Mouse (Mus musculus) lung, embryonic 14.5 days (tissue): Measurements from ENCODE around the gene Syt17. TPM values are rescaled to one million over a fixed set of nuclear protein-coding genes. Genes with fewer than 3 reads are reported as not detected.

Source experiments
- ATAC-seq: fragments of 200-750 bp; cut with Nextera tagmentation; 2 replicates; pipeline ENCODE4 v1.8.0; 2017; ENCODE audit warnings: mild to moderate bottlenecking, moderate TSS enrichment, moderate library complexity; ENCODE audit not compliant: insufficient read depth
- DNase-seq: peaks from one replicate; pipeline ENCODE4 v3.0.0-alpha.2; 2015
- H3K27ac ChIP-seq: fragments of 300-500 bp; sonication (generic); 2 replicates; pipeline ENCODE4 v1.5.1; 2014; ENCODE audit warnings: low read depth, mild to moderate bottlenecking, moderate library complexity
- H3K27me3 ChIP-seq: fragments of 300-500 bp; sonication (generic); 2 replicates; pipeline ENCODE4 v1.6.1; 2014; ENCODE audit warnings: low read length, control low read depth; ENCODE audit not compliant: insufficient read depth
- H3K36me3 ChIP-seq: fragments of 300-500 bp; sonication (generic); 2 replicates; pipeline ENCODE4 v1.6.1; 2014; ENCODE audit warnings: control low read depth; ENCODE audit not compliant: insufficient read depth
- H3K4me1 ChIP-seq: fragments of 300-500 bp; sonication (generic); 2 replicates; pipeline ENCODE4 v1.6.1; 2014; ENCODE audit warnings: antibody characterized with exemption, control low read depth; ENCODE audit not compliant: insufficient read depth
- H3K4me2 ChIP-seq: fragments of 300-500 bp; sonication (generic); 2 replicates; pipeline ENCODE4 v1.6.1; 2014; ENCODE audit warnings: mild to moderate bottlenecking
- H3K4me3 ChIP-seq: fragments of 300-500 bp; sonication (generic); 2 replicates; pipeline ENCODE4 v1.5.1; 2014; ENCODE audit warnings: low read depth, low read length
- H3K9ac ChIP-seq: fragments of 300-500 bp; sonication (generic); 2 replicates; pipeline ENCODE4 v1.6.1; 2014
- H3K9me3 ChIP-seq: fragments of 300-500 bp; sonication (generic); 2 replicates; pipeline ENCODE4 v1.6.1; 2016; ENCODE audit warnings: low read depth, low read length, control low read depth
- CTCF ChIP-seq: IDR thresholded peaks from 2 replicates; pipeline ENCODE4 v1.5.1; 2016; ENCODE audit warnings: antibody characterized with exemption, low read depth
- WGBS: fragments of 180-500 bp; shearing (Covaris S2); extraction: QIAGEN DNeasy Blood & Tissue Kit; methylation state at CpG from one replicate; pipeline ENCODE4 v1.1.7; 2014; 5-methylcytosine and 5-hydroxymethylcytosine counted together
- polyA plus RNA-seq: library from polyadenylated mRNA; unstranded; fragments of >200 nt; fragmentation: Nextera tagmentation; extraction: Ambion mirVana; gene quantifications from 2 replicates; pipeline ENCODE4 v1.2.1, GENCODE M21; 2014

The Syt17 gene
- polyA plus RNA-seq, 1 experiment from 2014 or later, result 2.2 TPM

GRCm38 (mm10) chr7:118346432-118346831, 101.6 kb downstream of the Syt17 start:
- H3K4me2 ChIP-seq, result no peak overlapping the region
- no peak overlapping the region for H3K27ac ChIP-seq
- H3K4me3 ChIP-seq, result no peak overlapping the region
- 57% methylated on average over 2 of the region's 2 CpGs for WGBS
- H3K9me3 ChIP-seq, result no peaks in the 10 kb centered on the region
- H3K27me3 ChIP-seq, result no peaks in the 10 kb centered on the region
- no peak overlapping the region for H3K9ac ChIP-seq
- DNase-seq, result no peak
- no peak for ATAC-seq
- H3K4me1 ChIP-seq, result no peaks in the 10 kb centered on the region
- H3K36me3 ChIP-seq, result no peaks in the 10 kb centered on the region
- TF ChIP-seq CTCF, result no peak

- ATAC-seq (no peak), DNase-seq (no peak)
- Histone ChIP-seq H3K4me1 (no peaks in the 10 kb centered on the region), H3K36me3 (no peaks in the 10 kb centered on the region), H3K27me3 (no peaks in the 10 kb centered on the region), H3K4me2 (no peak overlapping the region), H3K4me3 (no peak overlapping the region), H3K9me3 (no peaks in the 10 kb centered on the region), H3K27ac (no peak overlapping the region), H3K9ac (no peak overlapping the region)
- 75% methylated on average over 3 of the region's 3 CpGs for WGBS
- no peak for TF ChIP-seq CTCF
These were observed 102.6 kb downstream of the Syt17 start for GRCm38 (mm10) chr7:118345396-118345795.

- 73% methylated on average over 9 of the region's 9 CpGs for WGBS
These were observed 103.3 kb downstream of the Syt17 start for GRCm38 (mm10) chr7:118344701-118345100.

More at GRCm38 (mm10) chr7:118344701-118345100, 103.3 kb downstream of the Syt17 start:
- H3K9ac ChIP-seq, result no peak overlapping the region
- no peak overlapping the region for H3K4me3 ChIP-seq
- no peaks in the 10 kb centered on the region for H3K27me3 ChIP-seq
- H3K27ac ChIP-seq, result no peak overlapping the region
- DNase-seq (no peak), ATAC-seq (no peak)
- no peak overlapping the region for H3K4me2 ChIP-seq
- no peaks in the 10 kb centered on the region for H3K9me3 ChIP-seq
- no peak for TF ChIP-seq CTCF
- no peaks in the 10 kb centered on the region for H3K36me3 ChIP-seq
- H3K4me1 ChIP-seq, result no peaks in the 10 kb centered on the region

Other genes starting within 250 kb of the Syt17 start
- 28.1 and 28.3 TPM in 2 replicates for gene Smg1, start 204.6 kb downstream of the Syt17 start, polyA plus RNA-seq
- gene Itpripl2, start 43.8 kb upstream of the Syt17 start, polyA plus RNA-seq, result 4.0 and 4.1 TPM in 2 replicates
- 117 and 132 TPM in 2 replicates for gene Coq7, start 85.1 kb upstream of the Syt17 start, polyA plus RNA-seq
- gene Tmc7, start 136.5 kb upstream of the Syt17 start, polyA plus RNA-seq, result 1.7 and 2.2 TPM in 2 replicates
- gene Tmc5, start 149.1 kb upstream of the Syt17 start, polyA plus RNA-seq, result 0.08 TPM in 1 of 2 replicates, not detected in the other